Mouse (Mus musculus) heart, embryonic 15.5 days (tissue): ENCODE measurements around the gene Hs3st3a1. TPM values are rescaled to one million over a fixed set of nuclear protein-coding genes. Genes with fewer than 3 reads are reported as not detected.

Experiments
- ATAC-seq: fragments of 200-750 bp; cut with Nextera tagmentation; replicated peaks from 2 replicates; pipeline ENCODE4 v1.8.0; 2017; ENCODE audit warnings: low read depth, moderate TSS enrichment; ENCODE audit not compliant: insufficient number of reproducible peaks, insufficient read depth, low FRiP score
- H3K27ac ChIP-seq: fragments of 300-500 bp; sonication (generic); 2 replicates; pipeline ENCODE4 v1.5.1; 2015; ENCODE audit warnings: mild to moderate bottlenecking, inconsistent platforms
- H3K27me3 ChIP-seq: fragments of 300-500 bp; sonication (generic); 2 replicates; pipeline ENCODE4 v1.6.1; 2015; ENCODE audit warnings: inconsistent platforms
- H3K36me3 ChIP-seq: fragments of 300-500 bp; sonication (generic); 2 replicates; pipeline ENCODE4 v1.6.1; 2015; ENCODE audit warnings: mild to moderate bottlenecking, inconsistent platforms
- H3K4me1 ChIP-seq: fragments of 300-500 bp; sonication (generic); replicated peaks from 2 replicates; pipeline ENCODE4 v1.6.1; 2015; ENCODE audit warnings: inconsistent platforms
- H3K4me2 ChIP-seq: fragments of 300-500 bp; sonication (generic); 2 replicates; pipeline ENCODE4 v1.6.1; 2015; ENCODE audit warnings: inconsistent platforms, mild to moderate bottlenecking, moderate library complexity
- H3K4me3 ChIP-seq: fragments of 300-500 bp; sonication (generic); 2 replicates; pipeline ENCODE4 v1.5.1; 2015; ENCODE audit warnings: mild to moderate bottlenecking, inconsistent platforms
- H3K9ac ChIP-seq: fragments of 300-500 bp; sonication (generic); 2 replicates; pipeline ENCODE4 v1.6.1; 2015; ENCODE audit warnings: mild to moderate bottlenecking, inconsistent platforms
- H3K9me3 ChIP-seq: fragments of 300-500 bp; sonication (generic); replicated peaks from 2 replicates; pipeline ENCODE4 v1.6.1; 2016; ENCODE audit warnings: inconsistent platforms
- WGBS: fragments of 180-500 bp; shearing (Covaris S2); methylation state at CpG from one replicate; pipeline ENCODE4 v1.1.7; 2015; ENCODE audit warnings: mixed read lengths; 5-methylcytosine and 5-hydroxymethylcytosine counted together
- polyA plus RNA-seq: library from polyadenylated mRNA; unstranded; fragments of >200 nt; fragmentation: Nextera tagmentation; extraction: Ambion mirVana; gene quantifications from 2 replicates; pipeline ENCODE4 v1.2.1, GENCODE M21; 2015

Gene Hs3st3a1
- polyA plus RNA-seq, 1 experiment from 2014 or later = 0.33 TPM

DNA sequence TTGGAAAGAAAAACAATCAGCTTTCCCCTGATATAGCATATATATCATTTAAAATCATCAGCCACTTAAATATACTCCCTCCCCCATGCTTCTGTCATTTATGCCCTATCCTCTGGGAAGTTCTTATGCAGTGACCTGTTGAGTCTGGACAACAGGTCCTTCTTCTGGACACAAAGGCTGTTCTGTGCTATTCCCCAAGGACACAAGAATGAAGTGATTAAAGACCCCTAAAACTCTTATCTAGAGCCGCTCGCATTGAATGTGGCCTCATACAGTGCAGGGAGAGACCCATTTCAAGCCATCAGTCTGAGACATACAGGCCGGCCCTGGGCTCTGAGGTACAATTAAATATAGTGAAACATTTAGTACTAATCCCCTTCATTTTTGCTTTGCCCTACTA is 2.6 kb downstream of the Hs3st3a1 start:
- Histone ChIP-seq H3K4me3 (no peak overlapping the region), H3K27me3 (peaks cover 52% of the 10 kb centered on the region), H3K9ac (no peak overlapping the region), H3K4me2 (no peak overlapping the region), H3K27ac (no peak overlapping the region), H3K9me3 (no peaks in the 10 kb centered on the region), H3K36me3 (no peaks in the 10 kb centered on the region), H3K4me1 (peaks cover 20% of the 10 kb centered on the region)
- ATAC-seq = no peak
- 77% methylated on average over 3 of the region's 3 CpGs for WGBS

DNA sequence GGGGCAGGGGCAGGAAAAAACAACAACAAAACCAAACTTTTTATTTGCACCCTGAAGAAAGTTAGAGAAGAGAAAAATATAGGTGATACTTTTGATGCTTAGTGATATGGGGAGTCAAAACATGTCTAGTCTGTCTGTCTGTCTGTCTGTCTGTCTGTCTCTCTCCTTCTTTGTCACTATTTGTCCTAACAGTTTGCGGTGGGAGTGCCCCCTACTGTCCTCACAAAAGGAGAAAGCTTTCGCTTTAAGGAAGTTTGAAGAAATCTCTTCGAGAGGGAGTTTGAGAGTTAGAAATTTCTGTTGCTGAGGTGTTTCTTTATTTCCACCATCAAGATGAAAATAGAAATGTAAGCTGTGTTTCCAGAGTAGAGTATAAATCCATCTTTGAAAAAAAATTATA is 3.8 kb downstream of the Hs3st3a1 start:
- Histone ChIP-seq H3K27ac (no peak overlapping the region), H3K4me3 (no peak overlapping the region), H3K27me3 (peaks cover 59% of the 10 kb centered on the region), H3K4me2 (no peak overlapping the region), H3K9ac (no peak overlapping the region), H3K9me3 (no peaks in the 10 kb centered on the region), H3K36me3 (no peaks in the 10 kb centered on the region), H3K4me1 (peaks cover 20% of the 10 kb centered on the region)
- no peak for ATAC-seq
- WGBS = 38% methylated on average over 3 of the region's 3 CpGs

DNA sequence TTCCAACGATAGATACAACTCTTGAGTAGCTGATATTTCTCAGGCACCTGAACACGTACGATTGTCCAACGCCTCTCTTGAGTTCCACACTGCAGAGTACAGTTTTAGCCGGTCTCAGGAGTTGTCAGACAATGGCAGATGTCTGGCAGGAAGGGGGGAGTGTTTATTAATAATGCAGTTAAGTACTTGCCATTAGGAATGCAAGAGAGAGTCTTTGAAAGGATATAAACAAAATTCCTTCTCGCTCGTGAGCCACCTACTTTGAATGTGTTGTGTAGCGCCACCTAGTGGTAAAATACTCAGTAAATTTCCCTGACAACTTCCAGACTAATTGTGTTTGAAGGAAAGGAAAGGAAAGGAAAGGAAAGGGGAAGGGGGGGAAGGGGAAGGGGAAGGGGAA is 7.0 kb downstream of the Hs3st3a1 start:
- no peak overlapping the region for H3K9ac ChIP-seq
- H3K27ac ChIP-seq = no peak overlapping the region
- no peaks in the 10 kb centered on the region for H3K4me1 ChIP-seq
- H3K36me3 ChIP-seq = no peaks in the 10 kb centered on the region
- no peaks in the 10 kb centered on the region for H3K9me3 ChIP-seq
- 17% methylated on average over 8 of the region's 8 CpGs for WGBS
- no peak for ATAC-seq
- H3K4me2 ChIP-seq = peak overlapping the region; percentile 36
- H3K27me3 ChIP-seq = peaks cover 46% of the 10 kb centered on the region
- no peak overlapping the region for H3K4me3 ChIP-seq

DNA sequence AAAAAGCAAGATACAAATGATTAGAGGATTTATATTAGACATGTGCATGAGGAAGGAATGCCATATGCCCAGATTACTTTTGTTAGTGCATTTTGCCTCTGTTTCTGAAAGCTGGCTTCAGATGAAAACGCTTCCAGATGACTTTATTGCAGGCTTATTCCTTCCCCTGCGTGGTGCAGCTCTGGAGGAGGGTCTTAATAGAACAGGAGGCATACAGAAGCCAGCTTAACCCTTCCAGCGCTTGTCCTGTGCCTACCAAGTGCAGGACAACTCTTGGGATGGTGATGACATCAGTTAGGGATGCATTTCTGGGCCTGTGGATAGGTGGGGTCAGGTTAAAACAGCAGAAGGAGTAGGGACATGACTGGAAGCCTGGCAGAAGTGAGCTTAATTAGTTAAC is 7.6 kb downstream of the Hs3st3a1 start:
- Histone ChIP-seq H3K4me3 (no peak overlapping the region), H3K36me3 (no peaks in the 10 kb centered on the region), H3K9ac (no peak overlapping the region), H3K4me1 (no peaks in the 10 kb centered on the region), H3K9me3 (no peaks in the 10 kb centered on the region), H3K27ac (no peak overlapping the region), H3K4me2 (no peak overlapping the region), H3K27me3 (peaks cover 40% of the 10 kb centered on the region)
- ATAC-seq = no peak
- 43% methylated on average over 3 of the region's 3 CpGs for WGBS

DNA sequence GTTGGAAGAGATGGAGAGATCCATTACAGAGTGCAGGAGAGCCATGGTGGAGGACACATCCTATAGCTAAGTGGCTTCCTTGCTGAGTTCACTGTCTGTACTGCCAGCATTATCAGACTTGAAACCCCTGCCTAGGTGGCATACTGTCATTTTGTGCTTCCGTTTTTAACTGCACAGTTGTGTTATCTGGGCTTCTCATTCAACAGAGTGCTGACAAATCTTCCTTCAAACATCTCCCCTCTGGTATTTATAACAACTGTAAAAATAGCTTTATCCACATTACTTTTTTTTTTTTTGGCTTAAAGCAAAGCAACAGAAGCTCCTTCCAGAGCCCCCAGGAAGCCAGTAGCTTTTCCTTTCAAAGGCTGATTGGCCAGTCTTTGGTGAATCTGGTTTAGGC is 10.1 kb downstream of the Hs3st3a1 start:
- no peak overlapping the region for H3K4me2 ChIP-seq
- 41% methylated on average over 1 of the region's 1 CpGs for WGBS
- H3K9ac ChIP-seq = no peak overlapping the region
- no peak overlapping the region for H3K27ac ChIP-seq
- H3K4me1 ChIP-seq = no peaks in the 10 kb centered on the region
- H3K27me3 ChIP-seq = peaks cover 29% of the 10 kb centered on the region; the same call in 1 of the 2 replicates
- H3K9me3 ChIP-seq = no peaks in the 10 kb centered on the region
- ATAC-seq = no peak
- H3K36me3 ChIP-seq = no peaks in the 10 kb centered on the region
- H3K4me3 ChIP-seq = no peak overlapping the region

DNA sequence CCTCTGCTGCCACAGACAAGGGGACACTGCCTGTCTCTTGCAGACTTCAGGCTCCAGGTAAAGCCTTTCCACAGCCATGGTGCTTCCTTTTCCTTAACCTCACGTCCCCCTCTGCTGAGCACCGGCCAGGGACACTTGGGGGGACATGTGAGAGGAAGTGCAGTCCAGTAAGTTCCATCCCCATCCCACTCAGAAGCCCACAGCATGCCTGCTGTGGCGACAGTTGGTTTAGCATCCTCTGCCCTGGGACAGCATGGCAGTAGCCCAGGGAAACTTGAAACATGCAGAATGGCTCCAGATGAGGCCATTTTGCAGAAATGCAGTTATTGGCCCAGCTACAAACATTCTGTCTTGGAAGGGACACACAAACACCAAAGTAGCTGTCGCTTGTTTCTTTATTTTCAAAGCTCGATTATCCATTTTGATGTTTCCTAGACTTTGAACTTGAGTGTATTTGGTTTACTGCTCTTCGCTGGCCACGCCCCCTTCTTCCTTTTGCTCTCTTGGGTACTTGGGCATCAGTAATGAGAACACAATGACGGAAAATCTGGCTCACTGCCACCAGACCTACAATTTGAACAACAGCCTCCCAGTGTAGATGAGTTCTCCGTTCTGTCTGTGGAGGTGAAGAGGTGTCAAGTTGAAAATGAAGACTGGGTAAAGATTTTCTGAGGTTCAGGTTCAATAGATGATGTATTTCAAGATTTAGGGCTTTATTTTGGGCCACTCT is 13.6 kb downstream of the Hs3st3a1 start:
- H3K4me3 ChIP-seq = no peak overlapping the region
- no peak overlapping the region for H3K4me2 ChIP-seq
- no peak for ATAC-seq
- H3K27ac ChIP-seq = no peak overlapping the region
- H3K9me3 ChIP-seq = no peaks in the 10 kb centered on the region
- no peak overlapping the region for H3K9ac ChIP-seq
- no peaks in the 10 kb centered on the region for H3K36me3 ChIP-seq
- peaks cover 9% of the 10 kb centered on the region; the same call in 1 of the 2 replicates for H3K27me3 ChIP-seq
- no peaks in the 10 kb centered on the region for H3K4me1 ChIP-seq
- 75% methylated on average over 9 of the region's 9 CpGs for WGBS

DNA sequence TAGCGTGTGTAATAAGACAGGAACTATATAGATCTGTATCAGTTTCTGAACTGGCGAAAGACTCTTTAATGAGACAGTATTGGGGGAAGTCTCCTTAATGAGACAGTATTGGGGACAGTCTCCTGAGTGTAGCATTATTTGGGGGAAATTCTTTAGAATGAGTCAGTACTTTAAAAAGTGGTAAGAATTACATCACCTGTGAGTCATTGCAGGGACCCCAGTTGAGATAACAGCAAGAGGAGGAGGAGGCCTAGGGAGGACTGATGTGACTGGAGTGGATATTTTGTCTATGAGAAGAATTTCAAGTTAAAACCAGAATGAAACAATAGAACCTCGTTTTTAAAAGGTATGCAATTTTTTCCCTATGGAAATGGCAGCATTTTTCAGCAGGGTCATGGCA is 26.6 kb downstream of the Hs3st3a1 start:
- no peak overlapping the region for H3K27ac ChIP-seq
- H3K4me3 ChIP-seq = no peak overlapping the region
- no peak overlapping the region for H3K4me2 ChIP-seq
- H3K4me1 ChIP-seq = no peaks in the 10 kb centered on the region
- no peaks in the 10 kb centered on the region for H3K9me3 ChIP-seq
- peaks cover 3% of the 10 kb centered on the region for H3K27me3 ChIP-seq
- 62% methylated on average over 3 of the region's 3 CpGs for WGBS
- no peak for ATAC-seq
- H3K36me3 ChIP-seq = no peaks in the 10 kb centered on the region
- no peak overlapping the region for H3K9ac ChIP-seq

DNA sequence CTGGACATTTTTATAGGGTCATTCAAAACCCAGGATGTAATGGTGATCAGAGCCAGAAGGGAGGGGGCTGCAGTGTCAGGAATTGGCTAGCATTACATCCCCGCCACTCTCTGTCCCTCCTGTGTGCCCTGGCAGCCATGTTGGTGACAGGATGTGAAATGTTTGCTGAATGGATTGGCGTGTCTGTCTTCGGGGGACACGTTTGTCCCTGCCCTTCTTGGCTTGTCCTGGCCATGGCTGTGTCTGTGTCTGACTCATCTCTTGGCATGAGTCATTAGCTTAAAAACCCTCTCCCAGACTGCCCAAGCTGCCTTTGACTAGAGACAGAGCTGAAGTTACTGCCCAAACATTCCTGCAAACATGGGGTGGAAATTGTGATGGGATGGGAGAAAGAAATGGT is 33.6 kb downstream of the Hs3st3a1 start:
- Histone ChIP-seq H3K9me3 (no peaks in the 10 kb centered on the region), H3K36me3 (no peaks in the 10 kb centered on the region), H3K4me1 (no peaks in the 10 kb centered on the region), H3K27ac (no peak overlapping the region), H3K9ac (no peak overlapping the region), H3K4me3 (no peak overlapping the region), H3K4me2 (no peak overlapping the region), H3K27me3 (peaks cover 13% of the 10 kb centered on the region)
- no peak for ATAC-seq
- 52% methylated on average over 4 of the region's 4 CpGs for WGBS

DNA sequence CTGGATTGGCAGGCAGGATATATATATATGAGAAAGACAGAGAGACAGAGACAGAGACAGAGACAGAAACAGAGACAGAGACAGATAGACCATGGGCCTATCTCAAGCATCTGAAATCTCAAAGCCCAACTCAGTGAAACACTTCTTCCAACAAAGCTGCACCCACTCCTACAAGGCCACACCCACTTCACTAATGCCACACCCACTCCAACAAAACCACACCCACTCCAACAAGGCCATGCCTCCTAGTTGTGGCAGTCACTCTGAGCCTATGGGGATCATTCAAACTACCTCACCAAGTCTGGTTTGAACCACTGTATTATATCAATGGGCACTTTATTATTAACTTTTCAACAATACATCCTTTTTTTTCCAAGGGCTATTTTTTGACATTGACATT is 35.6 kb downstream of the Hs3st3a1 start:
- peaks cover 13% of the 10 kb centered on the region for H3K27me3 ChIP-seq
- no peak overlapping the region for H3K9ac ChIP-seq
- no peaks in the 10 kb centered on the region for H3K36me3 ChIP-seq
- H3K9me3 ChIP-seq = no peaks in the 10 kb centered on the region
- no peak for ATAC-seq
- no peaks in the 10 kb centered on the region for H3K4me1 ChIP-seq
- H3K4me2 ChIP-seq = no peak overlapping the region
- H3K4me3 ChIP-seq = no peak overlapping the region
- no peak overlapping the region for H3K27ac ChIP-seq

DNA sequence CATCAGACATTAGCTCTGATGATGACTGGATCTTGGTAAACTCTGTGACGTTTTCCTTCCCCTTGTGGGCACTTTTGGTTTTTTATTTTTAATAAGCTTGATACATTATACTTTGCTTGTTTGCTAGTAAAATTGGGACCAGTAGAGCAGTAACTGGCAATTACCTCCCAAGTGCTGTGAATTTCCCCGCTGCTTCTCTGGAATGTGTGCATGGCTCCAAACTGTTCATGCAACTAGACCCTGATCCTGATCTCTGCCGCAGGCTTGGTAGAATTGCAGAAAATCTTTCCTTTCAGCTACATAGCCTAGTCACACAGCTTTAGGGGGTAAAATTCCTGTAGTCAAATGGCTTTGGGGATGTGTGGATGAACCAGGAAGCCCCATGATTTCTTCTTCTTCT is 38.5 kb downstream of the Hs3st3a1 start:
- no peak overlapping the region for H3K4me2 ChIP-seq
- no peaks in the 10 kb centered on the region for H3K36me3 ChIP-seq
- peaks cover 5% of the 10 kb centered on the region; the same call in 1 of the 2 replicates for H3K27me3 ChIP-seq
- H3K27ac ChIP-seq = no peak overlapping the region
- H3K4me3 ChIP-seq = no peak overlapping the region
- no peak for ATAC-seq
- no peak overlapping the region for H3K9ac ChIP-seq
- H3K9me3 ChIP-seq = no peaks in the 10 kb centered on the region
- 67% methylated on average over 3 of the region's 3 CpGs for whole genome bisulfite sequencing
- H3K4me1 ChIP-seq = no peaks in the 10 kb centered on the region

DNA sequence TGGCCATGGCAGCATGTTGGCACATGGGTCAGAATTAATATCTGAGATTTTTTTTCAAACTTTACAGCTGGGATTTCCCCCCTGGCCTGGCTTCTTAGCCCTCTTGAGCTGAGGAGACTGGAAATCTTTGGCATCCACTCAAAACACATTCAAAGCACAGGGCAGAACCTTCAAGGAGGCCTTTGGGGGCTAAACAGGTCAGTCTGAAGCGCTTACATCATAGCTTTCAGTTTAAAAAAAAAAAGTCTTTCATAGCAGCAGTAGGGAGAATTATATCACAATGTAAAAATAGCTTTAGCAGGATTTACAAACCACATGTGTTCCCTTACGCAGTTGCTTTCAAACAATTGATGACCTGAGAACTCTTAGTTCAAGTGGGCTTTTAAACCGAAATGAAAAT is 46.3 kb downstream of the Hs3st3a1 start:
- WGBS = 55% methylated on average over 3 of the region's 3 CpGs
- Histone ChIP-seq H3K27me3 (peaks cover 2% of the 10 kb centered on the region; the same call in 1 of the 2 replicates), H3K9me3 (no peaks in the 10 kb centered on the region), H3K4me1 (0 out of 2 replicates have a peak, but pooled peaks cover 6% of the 10 kb centered on the region), H3K4me3 (no peak overlapping the region), H3K9ac (no peak overlapping the region), H3K27ac (no peak overlapping the region), H3K4me2 (no peak overlapping the region), H3K36me3 (no peaks in the 10 kb centered on the region)
- ATAC-seq = no peak
